Mouse (Mus musculus) liver, embryonic 12.5 days (tissue): ENCODE measurements around the gene Sox6. TPM values are rescaled to one million over a fixed set of nuclear protein-coding genes. Genes with fewer than 3 reads are reported as not detected.

Experiments used
- ATAC-seq: fragments of 200-750 bp; cut with Nextera tagmentation; 2 replicates; pipeline ENCODE4 v1.8.0; 2017; ENCODE audit warnings: moderate number of reproducible peaks, mild to moderate bottlenecking, moderate library complexity
- H3K27ac ChIP-seq: fragments of 300-500 bp; sonication (generic); 2 replicates; pipeline ENCODE4 v1.5.1; 2016; ENCODE audit warnings: mild to moderate bottlenecking
- H3K27me3 ChIP-seq: fragments of 300-500 bp; sonication (generic); replicated peaks from 2 replicates; pipeline ENCODE4 v1.6.1; 2016; ENCODE audit warnings: mild to moderate bottlenecking, moderate library complexity
- H3K36me3 ChIP-seq: fragments of 300-500 bp; sonication (generic); 2 replicates; pipeline ENCODE4 v1.6.1; 2016; ENCODE audit warnings: mild to moderate bottlenecking, moderate library complexity
- H3K4me1 ChIP-seq: fragments of 300-500 bp; sonication (generic); 2 replicates; pipeline ENCODE4 v1.6.1; 2016
- H3K4me2 ChIP-seq: fragments of 300-500 bp; sonication (generic); 2 replicates; pipeline ENCODE4 v1.6.1; 2016; ENCODE audit warnings: mild to moderate bottlenecking, moderate library complexity
- H3K4me3 ChIP-seq: fragments of 300-500 bp; sonication (generic); 2 replicates; pipeline ENCODE4 v1.5.1; 2016; ENCODE audit warnings: mild to moderate bottlenecking, moderate library complexity
- H3K9ac ChIP-seq: fragments of 300-500 bp; sonication (generic); 2 replicates; pipeline ENCODE4 v1.6.1; 2016; ENCODE audit warnings: mild to moderate bottlenecking, moderate library complexity
- H3K9me3 ChIP-seq: fragments of 300-500 bp; sonication (generic); replicated peaks from 2 replicates; pipeline ENCODE4 v1.6.1; 2016; ENCODE audit warnings: mild to moderate bottlenecking, moderate library complexity
- WGBS: fragments of 180-500 bp; shearing (Covaris S2); methylation state at CpG from one replicate; pipeline ENCODE4 v1.1.7; 2016; ENCODE audit not compliant: insufficient replicate concordance; 5-methylcytosine and 5-hydroxymethylcytosine counted together
- polyA plus RNA-seq: library from polyadenylated mRNA; unstranded; fragments of >200 nt; fragmentation: Nextera tagmentation; extraction: Ambion mirVana; gene quantifications from 2 replicates; pipeline ENCODE4 v1.2.1, GENCODE M21; 2016

Sox6 gene
- polyA plus RNA-seq, 1 experiment from 2014 or later: 61.1 TPM

- no peaks in the 10 kb centered on the region for H3K9me3 ChIP-seq
- ATAC-seq: no peak
- H3K9ac ChIP-seq: no peak overlapping the region
- H3K27ac ChIP-seq: no peak overlapping the region
- H3K4me2 ChIP-seq: no peak overlapping the region
- 90% methylated on average over 8 of the region's 8 CpGs for WGBS
- peaks cover 28% of the 10 kb centered on the region for H3K36me3 ChIP-seq
- H3K27me3 ChIP-seq: no peaks in the 10 kb centered on the region
- H3K4me3 ChIP-seq: no peak overlapping the region
- no peaks in the 10 kb centered on the region for H3K4me1 ChIP-seq
These were observed 524.9 kb downstream of the Sox6 start for GRCm38 (mm10) chr7:115513681-115514080.

- no peak overlapping the region for H3K4me3 ChIP-seq
- no peak overlapping the region for H3K27ac ChIP-seq
- H3K9me3 ChIP-seq: no peaks in the 10 kb centered on the region
- no peaks in the 10 kb centered on the region for H3K27me3 ChIP-seq
- peaks cover 39% of the 10 kb centered on the region for H3K36me3 ChIP-seq
- H3K4me2 ChIP-seq: no peak overlapping the region
- no peak for ATAC-seq
- WGBS: 70% methylated on average over 10 of the region's 10 CpGs
- no peak overlapping the region for H3K9ac ChIP-seq
- H3K4me1 ChIP-seq: no peaks in the 10 kb centered on the region
These were observed 526.8 kb downstream of the Sox6 start for GRCm38 (mm10) chr7:115511777-115512176.

GRCm38 (mm10) chr7:115511091-115511490 lies 527.5 kb downstream of the Sox6 start:
- WGBS: 87% methylated on average over 5 of the region's 5 CpGs
- Histone ChIP-seq H3K4me1 (no peaks in the 10 kb centered on the region), H3K4me3 (no peak overlapping the region), H3K9me3 (no peaks in the 10 kb centered on the region), H3K9ac (no peak overlapping the region), H3K27ac (no peak overlapping the region), H3K4me2 (no peak overlapping the region), H3K27me3 (no peaks in the 10 kb centered on the region), H3K36me3 (peaks cover 42% of the 10 kb centered on the region)
- no peak for ATAC-seq

GRCm38 (mm10) chr7:115510045-115510444 lies 528.6 kb downstream of the Sox6 start:
- H3K9me3 ChIP-seq: no peaks in the 10 kb centered on the region

GRCm38 (mm10) chr7:115506385-115506784 lies 532.2 kb downstream of the Sox6 start:
- no peak overlapping the region for H3K4me3 ChIP-seq
- H3K27ac ChIP-seq: no peak overlapping the region
- no peak overlapping the region for H3K9ac ChIP-seq
- H3K36me3 ChIP-seq: peaks cover 35% of the 10 kb centered on the region
- no peak overlapping the region for H3K4me2 ChIP-seq
- no peak for ATAC-seq
- H3K27me3 ChIP-seq: no peaks in the 10 kb centered on the region
- WGBS: 84% methylated on average over 6 of the region's 6 CpGs
- H3K4me1 ChIP-seq: no peaks in the 10 kb centered on the region
- H3K9me3 ChIP-seq: no peaks in the 10 kb centered on the region

More at GRCm38 (mm10) chr7:115510045-115510444, 528.6 kb downstream of the Sox6 start:
- Histone ChIP-seq H3K27ac (no peak overlapping the region), H3K4me1 (no peaks in the 10 kb centered on the region), H3K9ac (no peak overlapping the region), H3K4me3 (no peak overlapping the region), H3K4me2 (no peak overlapping the region), H3K36me3 (peaks cover 49% of the 10 kb centered on the region), H3K27me3 (no peaks in the 10 kb centered on the region)
- 86% methylated on average over 5 of the region's 5 CpGs for WGBS
- ATAC-seq: no peak

GRCm38 (mm10) chr7:115501497-115501896 lies 537.1 kb downstream of the Sox6 start:
- Histone ChIP-seq H3K27me3 (no peaks in the 10 kb centered on the region), H3K4me3 (no peak overlapping the region), H3K4me1 (no peaks in the 10 kb centered on the region), H3K27ac (no peak overlapping the region), H3K4me2 (no peak overlapping the region), H3K9ac (no peak overlapping the region), H3K9me3 (no peaks in the 10 kb centered on the region), H3K36me3 (peaks cover 10% of the 10 kb centered on the region; the same call in 1 of the 2 replicates)
- no peak for ATAC-seq
- WGBS: 58% methylated on average over 3 of the region's 3 CpGs

- Histone ChIP-seq H3K4me3 (no peak overlapping the region), H3K4me1 (no peaks in the 10 kb centered on the region), H3K27me3 (no peaks in the 10 kb centered on the region), H3K9ac (no peak overlapping the region), H3K27ac (no peak overlapping the region), H3K36me3 (peaks cover 6% of the 10 kb centered on the region; the same call in 1 of the 2 replicates), H3K9me3 (no peaks in the 10 kb centered on the region), H3K4me2 (no peak overlapping the region)
- no peak for ATAC-seq
These were observed 537.8 kb downstream of the Sox6 start for GRCm38 (mm10) chr7:115500825-115501224.

GRCm38 (mm10) chr7:115500170-115500569 lies 538.4 kb downstream of the Sox6 start:
- no peaks in the 10 kb centered on the region for H3K27me3 ChIP-seq
- no peaks in the 10 kb centered on the region for H3K4me1 ChIP-seq
- H3K9ac ChIP-seq: no peak overlapping the region
- H3K4me3 ChIP-seq: no peak overlapping the region
- no peaks in the 10 kb centered on the region for H3K9me3 ChIP-seq
- ATAC-seq: no peak
- peaks cover 2% of the 10 kb centered on the region; the same call in 1 of the 2 replicates for H3K36me3 ChIP-seq
- WGBS: 77% methylated on average over 7 of the region's 7 CpGs
- H3K4me2 ChIP-seq: no peak overlapping the region
- H3K27ac ChIP-seq: no peak overlapping the region

- Histone ChIP-seq H3K27ac (no peak overlapping the region), H3K36me3 (peaks cover 22% of the 10 kb centered on the region), H3K9ac (no peak overlapping the region), H3K27me3 (no peaks in the 10 kb centered on the region; the same call in 1 of the 2 replicates), H3K9me3 (no peaks in the 10 kb centered on the region), H3K4me2 (no peak overlapping the region), H3K4me1 (no peaks in the 10 kb centered on the region), H3K4me3 (no peak overlapping the region)
- WGBS: 86% methylated on average over 5 of the region's 5 CpGs
- ATAC-seq: no peak
These were observed 546.9 kb downstream of the Sox6 start for GRCm38 (mm10) chr7:115491721-115492120.

- no peaks in the 10 kb centered on the region for H3K9me3 ChIP-seq
- no peaks in the 10 kb centered on the region for H3K4me1 ChIP-seq
- H3K27ac ChIP-seq: no peak overlapping the region
- H3K9ac ChIP-seq: no peak overlapping the region
- 55% methylated on average over 10 of the region's 10 CpGs for WGBS
- H3K36me3 ChIP-seq: peaks cover 40% of the 10 kb centered on the region
- H3K4me2 ChIP-seq: no peak overlapping the region
- ATAC-seq: no peak
- no peaks in the 10 kb centered on the region; the same call in 1 of the 2 replicates for H3K27me3 ChIP-seq
- H3K4me3 ChIP-seq: no peak overlapping the region
These were observed 549.0 kb downstream of the Sox6 start for GRCm38 (mm10) chr7:115489608-115490007.

GRCm38 (mm10) chr7:115486431-115486830 lies 552.2 kb downstream of the Sox6 start:
- H3K4me1 ChIP-seq: no peaks in the 10 kb centered on the region
- no peak overlapping the region for H3K9ac ChIP-seq
- H3K36me3 ChIP-seq: peaks cover 54% of the 10 kb centered on the region
- WGBS: 90% methylated on average over 12 of the region's 12 CpGs
- no peak overlapping the region for H3K4me2 ChIP-seq
- no peak for ATAC-seq
- H3K9me3 ChIP-seq: no peaks in the 10 kb centered on the region
- no peak overlapping the region for H3K4me3 ChIP-seq
- no peaks in the 10 kb centered on the region; the same call in 1 of the 2 replicates for H3K27me3 ChIP-seq
- no peak overlapping the region for H3K27ac ChIP-seq

GRCm38 (mm10) chr7:115485664-115486409 lies 552.8 kb downstream of the Sox6 start:
- Histone ChIP-seq H3K4me2 (no peak overlapping the region), H3K4me3 (no peak overlapping the region), H3K27ac (no peak overlapping the region), H3K4me1 (no peaks in the 10 kb centered on the region), H3K9me3 (no peaks in the 10 kb centered on the region), H3K9ac (no peak overlapping the region), H3K36me3 (peaks cover 54% of the 10 kb centered on the region), H3K27me3 (no peaks in the 10 kb centered on the region; the same call in 1 of the 2 replicates)
- WGBS: 71% methylated on average over 2 of the region's 2 CpGs
- ATAC-seq: no peak

GRCm38 (mm10) chr7:115477763-115478162 lies 560.8 kb downstream of the Sox6 start:
- H3K4me2 ChIP-seq: no peak overlapping the region
- H3K4me1 ChIP-seq: no peaks in the 10 kb centered on the region
- H3K4me3 ChIP-seq: no peak overlapping the region
- WGBS: 75% methylated on average over 2 of the region's 2 CpGs
- no peak for ATAC-seq
- H3K27ac ChIP-seq: no peak overlapping the region
- H3K27me3 ChIP-seq: no peaks in the 10 kb centered on the region
- H3K9me3 ChIP-seq: no peaks in the 10 kb centered on the region
- H3K36me3 ChIP-seq: peaks cover 30% of the 10 kb centered on the region
- no peak overlapping the region for H3K9ac ChIP-seq
